Mouse (Mus musculus) small intestine, adult 2 months (tissue): ENCODE results near the gene Rassf3.

Source experiments
- CTCF ChIP-seq: fragments of 200-500 bp; IDR thresholded peaks from 2 replicates; pipeline ENCODE4 v1.5.1; 2012; ENCODE audit warnings: low read depth, mild to moderate bottlenecking, control low read depth, inconsistent platforms, low read length, moderate library complexity, mixed read lengths; ENCODE audit not compliant: insufficient replicate concordance, insufficient read length; ENCODE audit errors: extremely low read depth
- POLR2A ChIP-seq: fragments of 200-500 bp; IDR thresholded peaks from 2 replicates; pipeline ENCODE4 v1.6.1; 2012; ENCODE audit warnings: low read depth, mild to moderate bottlenecking, control low read depth, inconsistent platforms, low read length, moderate library complexity

GRCm38 (mm10) chr10:121479987-121480386, 3.8 kb upstream of the Rassf3 start:
- TF ChIP-seq CTCF = no peak
- TF ChIP-seq POLR2A = no peak
